Comparison of ENCODE assay signal across 13 mouse cellular contexts in the genomic region with DNA sequence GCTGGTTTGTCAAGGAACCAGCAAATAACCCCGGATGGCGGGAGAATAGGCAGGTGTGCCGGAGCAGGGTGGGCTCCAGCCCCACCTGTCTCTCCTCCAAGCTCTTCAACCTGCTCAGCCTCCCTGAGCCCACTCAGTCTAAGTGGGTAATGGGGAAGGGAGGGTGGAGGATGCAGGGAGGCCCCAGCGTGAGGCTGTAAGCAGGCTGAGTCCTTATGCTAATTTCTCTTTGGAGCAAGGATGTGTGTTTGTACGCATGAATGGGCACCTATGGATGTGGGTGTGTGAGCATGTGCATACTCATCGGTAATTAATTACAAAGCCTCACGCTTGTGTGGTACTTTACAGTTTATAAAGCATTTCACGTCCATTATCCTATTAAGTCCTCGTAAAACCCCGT.
DNase-seq lines count a peak whose midpoint lies in the region; ATAC-seq lines count a peak whose summit lies in the region.
"Had no signal": no experiment of that assay in that cellular context is flagged by ENCODE, and none has a peak within 500 bp of the region (broad histone marks: within the 10 kb centered on the region; RNA-seq: fewer than 3 reads in every experiment).

No protein-coding gene starts in this region.

- peaks cover 95% of the 10 kb centered on the region for H3K27me3 ChIP-seq in midbrain, embryonic 10.5 days (ENCODE audit: low read depth, poor library complexity, severe bottlenecking)
- 0 out of 2 replicates have a peak, but pooled peaks cover 4% of the 10 kb centered on the region for H3K27me3 ChIP-seq in midbrain, embryonic 14.5 days (ENCODE audit: control insufficient read depth, insufficient read depth, low read length)
- H3K27me3 ChIP-seq in hindbrain, embryonic 13.5 days = peaks cover 67% of the 10 kb centered on the region
- H3K27me3 ChIP-seq in midbrain, embryonic 15.5 days (replicated peaks) = no peaks in the 10 kb centered on the region

- H3K9me3 ChIP-seq in midbrain, embryonic 10.5 days (replicated peaks) = no peaks in the 10 kb centered on the region
- H3K9me3 ChIP-seq in midbrain, embryonic 14.5 days (ENCODE audit: control insufficient read depth, low read length) = no peaks in the 10 kb centered on the region
- no peaks in the 10 kb centered on the region for H3K9me3 ChIP-seq in hindbrain, embryonic 13.5 days
- no peaks in the 10 kb centered on the region for H3K9me3 ChIP-seq in midbrain, embryonic 15.5 days
- H3K9me3 ChIP-seq: heart, embryonic 13.5 days had no signal

- H3K4me1 ChIP-seq in midbrain, embryonic 10.5 days = peaks cover 56% of the 10 kb centered on the region
- peaks cover 32% of the 10 kb centered on the region for H3K4me1 ChIP-seq in midbrain, embryonic 14.5 days (ENCODE audit: control insufficient read depth, insufficient read depth, low read length)
- H3K4me1 ChIP-seq in hindbrain, embryonic 13.5 days (replicated peaks) = peaks cover 37% of the 10 kb centered on the region
- peaks cover 26% of the 10 kb centered on the region for H3K4me1 ChIP-seq in midbrain, embryonic 15.5 days
- H3K4me1 ChIP-seq: heart, embryonic 13.5 days had no signal

- no peak overlapping the region for H3K4me3 ChIP-seq in midbrain, embryonic 10.5 days
- no peak overlapping the region for H3K4me3 ChIP-seq in midbrain, embryonic 14.5 days (replicated peaks; ENCODE audit: low read depth, low read length)
- no peak overlapping the region for H3K4me3 ChIP-seq in hindbrain, embryonic 13.5 days
- no peak overlapping the region for H3K4me3 ChIP-seq in midbrain, embryonic 15.5 days
- H3K4me3 ChIP-seq: heart, embryonic 13.5 days had no signal

- H3K4me2 ChIP-seq in midbrain, embryonic 14.5 days (ENCODE audit: low read length) = no peak overlapping the region
- H3K4me2 ChIP-seq in hindbrain, embryonic 13.5 days = no peak overlapping the region
- H3K4me2 ChIP-seq in midbrain, embryonic 15.5 days = no peak overlapping the region
- H3K4me2 ChIP-seq: heart, embryonic 13.5 days had no signal

- ATAC-seq in midbrain, embryonic 14.5 days (ENCODE audit: low FRiP score, low TSS enrichment) = no peak
- peak; percentile 67 for ATAC-seq in hindbrain, embryonic 13.5 days (ENCODE audit: low FRiP score)
- 0 out of 2 replicates have a peak, but pooled peaks have one; percentile 53 for ATAC-seq in midbrain, embryonic 15.5 days (replicated peaks)
- no peak for ATAC-seq in cerebellum, adult (ENCODE audit: insufficient number of reproducible peaks, low FRiP score, low TSS enrichment)

- no peaks in the 10 kb centered on the region for H3K36me3 ChIP-seq in midbrain, embryonic 10.5 days
- H3K36me3 ChIP-seq in midbrain, embryonic 14.5 days (ENCODE audit: control insufficient read depth, insufficient read depth, low read length) = no peaks in the 10 kb centered on the region
- H3K36me3 ChIP-seq in hindbrain, embryonic 13.5 days = no peaks in the 10 kb centered on the region
- H3K36me3 ChIP-seq in midbrain, embryonic 15.5 days (replicated peaks) = no peaks in the 10 kb centered on the region
- H3K36me3 ChIP-seq: heart, embryonic 13.5 days had no signal

- 53% methylated on average over 10 of the region's 10 CpGs for WGBS in midbrain, embryonic 10.5 days
- 26% methylated on average over 10 of the region's 10 CpGs for WGBS in midbrain, embryonic 14.5 days
- 33% methylated on average over 10 of the region's 10 CpGs for WGBS in hindbrain, embryonic 13.5 days
- WGBS in midbrain, embryonic 15.5 days = 29% methylated on average over 10 of the region's 10 CpGs

- peak overlapping the region; percentile 55; the same call in 1 of the 2 replicates for H3K27ac ChIP-seq in midbrain, embryonic 10.5 days (replicated peaks)
- no peak overlapping the region for H3K27ac ChIP-seq in midbrain, embryonic 14.5 days (replicated peaks; ENCODE audit: low read depth, low read length)
- peak overlapping the region; percentile 56 for H3K27ac ChIP-seq in hindbrain, embryonic 13.5 days
- H3K27ac ChIP-seq in midbrain, embryonic 15.5 days = no peak overlapping the region
- H3K27ac ChIP-seq: heart, embryonic 13.5 days; stomach, postnatal 0 days had no signal

- H3K9ac ChIP-seq in midbrain, embryonic 14.5 days (replicated peaks; ENCODE audit: low read length) = no peak overlapping the region
- no peak overlapping the region for H3K9ac ChIP-seq in hindbrain, embryonic 13.5 days
- H3K9ac ChIP-seq in midbrain, embryonic 15.5 days = no peak overlapping the region
- H3K9ac ChIP-seq: heart, embryonic 13.5 days had no signal

- no peak for DNase-seq in midbrain, embryonic 10.5 days (ENCODE audit: low spot score)
- no peak for DNase-seq in midbrain, embryonic 14.5 days
- DNase-seq in thymus, postnatal 10 days (ENCODE audit: low spot score in 2 of 2) = no peak
- DNase-seq in layer of hippocampus, adult 8-10 months (ENCODE audit: low spot score in 2 of 2) = no peak
- DNase-seq: cerebellum, adult 11-12 months; kidney, adult 8-10 months; layer of hippocampus, postnatal 36 days; lung, adult 2 months had no signal

Comparison
In these comparisons a context has a peak if more than half of its experiments do, and no peak if none do; other contexts are left out.
1. H3K27ac ChIP-seq: peak in midbrain, embryonic 10.5 days (single experiment) and hindbrain, embryonic 13.5 days (single experiment); none in midbrain, embryonic 14.5 days (single experiment) and midbrain, embryonic 15.5 days (single experiment).
2. ATAC-seq: peak in hindbrain, embryonic 13.5 days (single experiment) and midbrain, embryonic 15.5 days (single experiment); none in midbrain, embryonic 14.5 days (single experiment) and cerebellum, adult (single experiment).